Mouse (Mus musculus) limb, embryonic 11.5 days (tissue): Measurements from ENCODE around the gene Tssk6. TPM values are rescaled to one million over a fixed set of nuclear protein-coding genes. Genes with fewer than 3 reads are reported as not detected.

Source experiments
- ATAC-seq: fragments of 200-750 bp; cut with Nextera tagmentation; 2 replicates; pipeline ENCODE4 v1.8.0; 2017; ENCODE audit warnings: low read depth; ENCODE audit not compliant: insufficient number of reproducible peaks, low FRiP score, low TSS enrichment
- DNase-seq: peaks from one replicate; pipeline ENCODE4 v3.0.0-alpha.2; 2015; ENCODE audit warnings: low spot score
- H3K27ac ChIP-seq: fragments of 300-500 bp; sonication (generic); replicated peaks from 2 replicates; pipeline ENCODE4 v1.5.1; 2014; ENCODE audit warnings: low read depth, mild to moderate bottlenecking, low read length
- H3K27me3 ChIP-seq: fragments of 300-500 bp; sonication (generic); 2 replicates; pipeline ENCODE4 v1.6.1; 2014; ENCODE audit warnings: mild to moderate bottlenecking, low read length, mixed read lengths; ENCODE audit not compliant: control insufficient read depth, insufficient read depth
- H3K36me3 ChIP-seq: fragments of 300-500 bp; sonication (generic); 2 replicates; pipeline ENCODE4 v1.6.1; 2014; ENCODE audit warnings: mild to moderate bottlenecking, low read length, moderate library complexity, mixed read lengths; ENCODE audit not compliant: control insufficient read depth, insufficient read depth
- H3K4me1 ChIP-seq: fragments of 300-500 bp; sonication (generic); 2 replicates; pipeline ENCODE4 v1.6.1; 2014; ENCODE audit warnings: low read length, mixed read lengths; ENCODE audit not compliant: control insufficient read depth, insufficient read depth
- H3K4me2 ChIP-seq: fragments of 300-500 bp; sonication (generic); 2 replicates; pipeline ENCODE4 v1.6.1; 2014; ENCODE audit warnings: low read depth, mild to moderate bottlenecking, moderate library complexity; ENCODE audit not compliant: severe bottlenecking
- H3K4me3 ChIP-seq: fragments of 300-500 bp; sonication (generic); 2 replicates; pipeline ENCODE4 v1.5.1; 2014; ENCODE audit warnings: low read depth, low read length
- H3K9ac ChIP-seq: fragments of 300-500 bp; sonication (generic); 2 replicates; pipeline ENCODE4 v1.6.1; 2014; ENCODE audit warnings: mild to moderate bottlenecking, low read length
- H3K9me3 ChIP-seq: fragments of 300-500 bp; sonication (generic); 2 replicates; pipeline ENCODE4 v1.6.1; 2016; ENCODE audit warnings: low read length; ENCODE audit not compliant: control insufficient read depth
- WGBS: fragments of 180-500 bp; shearing (Covaris S2); extraction: QIAGEN DNeasy Blood & Tissue Kit; methylation state at CpG from one replicate; pipeline ENCODE4 v1.1.7; 2014; 5-methylcytosine and 5-hydroxymethylcytosine counted together
- polyA plus RNA-seq: library from polyadenylated mRNA; unstranded; fragments of >200 nt; fragmentation: Nextera tagmentation; extraction: Ambion mirVana; gene quantifications from 2 replicates; pipeline ENCODE4 v1.2.1, GENCODE M21; 2014

The Tssk6 gene
- polyA plus RNA-seq, 1 experiment from 2014 or later: 4.4 TPM

GRCm38 (mm10) chr8:69901484-69902162, 361 bp upstream of the Tssk6 start:
- DNase-seq (peak; percentile 100), ATAC-seq (peak; percentile 73)
- H3K9ac ChIP-seq: peak overlapping the region; percentile 89
- H3K4me1 ChIP-seq: peaks cover 18% of the 10 kb centered on the region
- H3K4me3 ChIP-seq: peak overlapping the region; percentile 73
- no peaks in the 10 kb centered on the region for H3K9me3 ChIP-seq
- 1% methylated on average over 41 of the region's 41 CpGs for WGBS
- H3K4me2 ChIP-seq: peak overlapping the region; percentile 96
- H3K27ac ChIP-seq: peak overlapping the region; percentile 75
- H3K27me3 ChIP-seq: no peaks in the 10 kb centered on the region
- peaks cover 2% of the 10 kb centered on the region; the same call in 1 of the 2 replicates for H3K36me3 ChIP-seq

- Histone ChIP-seq H3K9ac (peak overlapping the region; percentile 89), H3K4me3 (peak overlapping the region; percentile 73), H3K27me3 (no peaks in the 10 kb centered on the region), H3K36me3 (no peaks in the 10 kb centered on the region; the same call in 1 of the 2 replicates), H3K4me2 (peak overlapping the region; percentile 96), H3K9me3 (no peaks in the 10 kb centered on the region), H3K27ac (peak overlapping the region; percentile 84; the same call in 1 of the 2 replicates), H3K4me1 (peaks cover 18% of the 10 kb centered on the region)
- ATAC-seq: peak; percentile 79
- under 1% methylated on average over 45 of the region's 45 CpGs for WGBS
- peak; percentile 99 for DNase-seq
Measured at GRCm38 (mm10) chr8:69903063-69903542, 1.1 kb downstream of the Tssk6 start.

DNA sequence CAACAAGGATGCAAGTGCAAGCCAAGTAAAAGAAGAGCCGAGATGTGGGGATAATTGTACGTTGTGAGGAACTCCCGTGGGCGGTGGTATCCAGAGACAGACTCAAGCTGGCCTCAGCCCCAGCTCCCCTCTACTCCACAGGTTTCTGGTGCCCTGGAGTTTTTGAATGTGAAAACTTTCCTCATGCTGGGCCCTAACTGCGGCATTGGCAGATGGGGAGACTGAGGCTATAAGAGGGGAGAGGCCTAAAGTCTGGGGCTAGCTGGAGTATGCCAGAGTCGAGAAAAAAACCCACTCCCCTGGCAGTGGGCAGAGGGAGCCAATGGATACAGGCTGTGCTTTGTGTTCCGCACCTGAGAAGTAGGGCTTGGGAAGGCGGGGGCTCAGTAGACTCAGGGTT, 2.1 kb downstream of the Tssk6 start:
- no peak for DNase-seq
- 0 out of 2 replicates have a peak overlapping the region, but pooled peaks have one; percentile 73 for H3K4me3 ChIP-seq
- H3K4me1 ChIP-seq: peaks cover 18% of the 10 kb centered on the region
- ATAC-seq: no peak
- H3K4me2 ChIP-seq: no peak overlapping the region
- WGBS: 83% methylated on average over 8 of the region's 8 CpGs
- no peaks in the 10 kb centered on the region for H3K27me3 ChIP-seq
- no peak overlapping the region for H3K27ac ChIP-seq
- no peaks in the 10 kb centered on the region for H3K9me3 ChIP-seq
- H3K9ac ChIP-seq: no peak overlapping the region
- H3K36me3 ChIP-seq: 0 out of 2 replicates have a peak, but pooled peaks cover 6% of the 10 kb centered on the region

DNA sequence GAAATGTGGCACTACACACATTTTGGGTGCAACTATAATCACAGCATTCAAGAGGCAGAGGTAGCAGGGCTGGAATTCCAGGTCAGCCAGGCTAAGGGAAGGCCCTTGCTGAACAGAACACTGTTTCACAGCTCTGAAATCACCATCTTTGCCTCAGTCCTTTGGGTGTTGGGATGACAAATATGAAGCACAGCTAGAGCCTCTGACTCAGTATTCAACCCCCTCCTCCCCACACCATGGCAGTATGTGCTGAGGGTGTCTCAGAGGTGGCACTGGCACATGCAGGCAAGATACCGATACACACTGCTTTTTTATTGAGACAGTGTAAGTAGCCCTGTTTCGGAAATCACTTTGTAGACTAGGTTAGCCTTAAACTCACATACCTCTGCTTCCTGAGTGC, 4.3 kb downstream of the Tssk6 start:
- no peak for DNase-seq
- Histone ChIP-seq H3K4me3 (no peak overlapping the region), H3K4me1 (peaks cover 10% of the 10 kb centered on the region), H3K27me3 (no peaks in the 10 kb centered on the region), H3K36me3 (peaks cover 22% of the 10 kb centered on the region; the same call in 1 of the 2 replicates), H3K9ac (no peak overlapping the region), H3K9me3 (no peaks in the 10 kb centered on the region), H3K4me2 (no peak overlapping the region), H3K27ac (no peak overlapping the region)
- no peak for ATAC-seq
- 97% methylated on average over 2 of the region's 2 CpGs for WGBS

DNA sequence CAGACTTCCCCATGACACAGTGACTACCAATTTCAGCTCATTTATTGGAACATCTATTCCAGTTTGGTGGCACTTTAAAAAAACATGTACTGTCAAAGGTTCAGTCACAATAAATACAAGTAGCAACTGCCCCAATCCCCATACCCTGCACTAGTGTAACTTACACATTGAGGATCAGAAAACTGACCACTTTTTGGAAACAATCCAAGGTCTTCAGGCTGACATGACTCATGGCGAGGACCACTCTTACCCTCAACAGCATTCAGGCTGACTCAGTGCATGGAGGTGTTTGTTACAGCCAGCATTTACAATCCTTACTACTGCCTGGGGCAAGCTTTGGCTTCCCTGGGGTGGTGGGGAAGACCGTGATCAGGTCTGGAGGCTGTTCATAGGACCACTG, 5.1 kb downstream of the Tssk6 start:
- ATAC-seq (no peak), DNase-seq (no peak)
- H3K9me3 ChIP-seq: no peaks in the 10 kb centered on the region
- WGBS: 92% methylated on average over 2 of the region's 2 CpGs
- no peak overlapping the region for H3K9ac ChIP-seq
- no peaks in the 10 kb centered on the region for H3K27me3 ChIP-seq
- H3K27ac ChIP-seq: no peak overlapping the region
- no peak overlapping the region for H3K4me3 ChIP-seq
- H3K36me3 ChIP-seq: peaks cover 29% of the 10 kb centered on the region; the same call in 1 of the 2 replicates
- H3K4me1 ChIP-seq: peaks cover 7% of the 10 kb centered on the region
- H3K4me2 ChIP-seq: no peak overlapping the region

GRCm38 (mm10) chr8:69911917-69912316, 9.9 kb downstream of the Tssk6 start:
- no peaks in the 10 kb centered on the region for H3K9me3 ChIP-seq
- no peak overlapping the region for H3K27ac ChIP-seq
- H3K9ac ChIP-seq: no peak overlapping the region
- no peaks in the 10 kb centered on the region for H3K4me1 ChIP-seq
- 96% methylated on average over 13 of the region's 13 CpGs for WGBS
- peaks cover 53% of the 10 kb centered on the region for H3K36me3 ChIP-seq
- H3K4me2 ChIP-seq: no peak overlapping the region
- DNase-seq (no peak), ATAC-seq (no peak)
- H3K27me3 ChIP-seq: no peaks in the 10 kb centered on the region
- H3K4me3 ChIP-seq: no peak overlapping the region

GRCm38 (mm10) chr8:69912478-69913074, 10.6 kb downstream of the Tssk6 start:
- no peak overlapping the region for H3K27ac ChIP-seq
- peaks cover 58% of the 10 kb centered on the region for H3K36me3 ChIP-seq
- no peaks in the 10 kb centered on the region for H3K27me3 ChIP-seq
- ATAC-seq: no peak
- no peak overlapping the region for H3K4me2 ChIP-seq
- no peaks in the 10 kb centered on the region for H3K9me3 ChIP-seq
- H3K4me1 ChIP-seq: no peaks in the 10 kb centered on the region
- DNase-seq: no peak
- 95% methylated on average over 12 of the region's 12 CpGs for WGBS
- no peak overlapping the region for H3K4me3 ChIP-seq
- no peak overlapping the region for H3K9ac ChIP-seq

GRCm38 (mm10) chr8:69914526-69914925, 12.5 kb downstream of the Tssk6 start:
- H3K4me3 ChIP-seq: no peak overlapping the region
- H3K4me1 ChIP-seq: no peaks in the 10 kb centered on the region
- no peak overlapping the region for H3K27ac ChIP-seq
- H3K9ac ChIP-seq: no peak overlapping the region
- no peak for DNase-seq
- H3K4me2 ChIP-seq: no peak overlapping the region
- H3K36me3 ChIP-seq: peaks cover 50% of the 10 kb centered on the region
- H3K27me3 ChIP-seq: no peaks in the 10 kb centered on the region
- no peaks in the 10 kb centered on the region for H3K9me3 ChIP-seq
- no peak for ATAC-seq
- WGBS: 94% methylated on average over 4 of the region's 4 CpGs
